Mouse (Mus musculus): ENCODE results near the gene Cpa4. TPM values are rescaled to one million over a fixed set of nuclear protein-coding genes. Genes with fewer than 3 reads are reported as not detected.

Gene Cpa4
- total RNA-seq, 4 experiments from 2014 or later: not detected

DNA sequence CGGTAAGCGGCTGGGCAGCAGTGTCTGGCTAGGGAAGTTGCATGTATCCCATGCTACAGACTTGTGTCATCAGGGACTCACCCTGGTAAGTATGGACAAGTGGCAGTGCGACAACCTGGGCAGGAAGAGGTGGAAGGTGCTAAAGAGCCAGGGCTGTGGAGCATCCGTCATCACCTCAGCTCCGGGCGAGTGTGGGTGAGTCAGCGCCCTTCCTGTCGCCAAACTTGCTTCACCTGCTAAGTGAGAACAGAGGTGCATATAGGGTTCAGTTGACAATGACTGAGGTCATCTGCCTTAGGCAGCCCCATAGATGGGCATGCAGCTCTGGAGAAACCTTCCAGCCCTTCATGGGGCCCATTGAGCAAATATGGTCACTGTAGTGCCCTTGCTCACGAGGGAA lies 56.6 kb downstream of the Cpa4 start:
- DNase-seq (ENCODE audit: low spot score): no peak

GRCm38 (mm10) chr6:30628152-30628551 lies 60.0 kb downstream of the Cpa4 start:
- DNase-seq (ENCODE audit: low spot score): no peak

- DNase-seq (ENCODE audit: low spot score): no peak
Measured at GRCm38 (mm10) chr6:30629989-30630388, 61.8 kb downstream of the Cpa4 start.

DNA sequence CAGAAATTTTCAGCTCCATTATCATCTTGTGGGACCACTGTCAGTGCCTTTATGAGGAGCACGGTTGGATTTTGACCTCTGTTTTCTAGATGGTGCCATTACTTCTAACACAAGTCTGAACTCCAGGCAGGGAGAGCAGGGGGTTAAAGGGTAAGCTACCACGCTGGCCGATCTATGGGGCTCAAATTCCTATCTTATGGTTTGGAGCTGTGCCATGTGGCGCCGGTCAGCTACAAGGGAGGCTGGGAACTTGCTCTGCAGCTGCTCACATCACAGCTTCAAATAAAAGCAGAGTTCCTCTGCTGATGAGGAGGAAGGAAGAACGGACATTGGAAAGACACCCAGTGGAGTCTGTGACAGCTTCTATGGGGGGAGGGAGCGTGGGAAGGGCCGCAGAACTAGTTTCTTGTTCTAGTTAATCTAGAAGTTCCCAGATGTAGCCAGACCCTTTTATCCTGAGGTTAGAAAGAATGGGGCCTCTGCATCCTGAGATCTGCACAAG lies 67.2 kb downstream of the Cpa4 start:
- DNase-seq (ENCODE audit: low spot score): no peak

DNA sequence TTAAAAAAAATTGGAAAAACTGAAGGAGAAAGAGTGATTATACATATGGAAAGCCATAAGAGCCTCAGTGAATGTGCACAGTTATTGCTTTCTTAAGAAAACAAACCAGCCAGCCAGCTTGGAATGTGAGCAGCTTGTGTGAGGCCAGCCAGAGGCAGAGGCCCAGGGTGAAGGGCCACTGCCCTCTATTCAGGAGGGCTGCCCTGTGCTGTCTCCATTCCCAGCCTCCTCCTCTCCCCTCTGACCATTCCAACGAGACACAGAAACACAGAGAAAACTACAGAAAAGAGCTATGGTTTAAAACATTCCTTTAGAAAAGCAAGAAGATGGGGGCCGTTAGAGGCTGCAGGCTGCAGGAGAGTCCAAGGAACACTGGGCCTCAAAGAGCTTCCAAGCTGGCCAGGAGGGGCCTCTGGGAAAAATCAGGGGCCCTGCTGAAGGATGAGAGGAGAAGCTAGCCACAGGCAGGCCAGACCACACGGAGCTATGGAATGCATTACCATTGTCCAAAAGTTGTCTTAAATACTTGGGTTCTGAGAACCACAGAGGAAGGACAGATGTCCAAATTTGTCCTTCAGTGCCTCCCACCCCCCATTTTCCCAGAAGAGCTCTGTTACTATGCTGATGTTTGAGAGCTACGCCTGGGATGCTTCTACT lies 68.1 kb downstream of the Cpa4 start:
- DNase-seq (ENCODE audit: low spot score): no peak

DNA sequence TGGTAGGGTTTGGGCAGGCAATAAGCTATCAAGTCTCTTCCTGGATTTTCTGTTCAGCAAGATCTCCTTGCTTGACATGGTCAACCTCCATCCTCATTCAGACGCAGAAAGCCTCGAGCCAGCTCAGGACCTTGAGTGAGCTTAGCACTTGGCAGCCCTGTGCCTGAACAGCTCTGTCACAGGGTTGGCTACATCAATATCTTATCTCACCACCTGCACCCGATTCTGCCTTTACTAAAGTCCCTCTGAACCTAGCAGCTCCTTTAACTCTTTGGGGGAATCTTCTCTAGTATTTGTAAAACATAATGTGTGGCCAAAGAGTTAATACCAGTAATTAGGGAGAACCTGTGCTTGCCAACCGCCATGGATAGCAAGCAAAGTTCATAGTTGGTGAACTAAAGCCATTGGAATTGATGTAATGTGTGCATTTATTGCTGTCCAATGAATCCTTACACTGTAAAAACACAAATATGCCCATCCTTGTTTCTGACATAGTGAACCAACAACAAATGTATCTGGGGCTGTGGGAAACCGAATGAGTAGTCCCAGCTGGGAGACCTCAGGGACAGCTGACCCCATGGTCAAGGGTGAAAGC lies 70.6 kb downstream of the Cpa4 start, which contains the start of gene Cpa1:
TSS of gene Cpa1 (plus strand) at position 545 of the 595 bp plus-strand sequence.
- no peak for DNase-seq (ENCODE audit: low spot score)

Other genes starting within 250 kb of the Cpa4 start
- gene Zc3hc1, start 177.3 kb upstream of the Cpa4 start, total RNA-seq (2022): 10 to 100 TPM; 14.5 to 18.4 (median 16.6) TPM
- gene Klhdc10, start 166.5 kb upstream of the Cpa4 start, total RNA-seq (2022): 10 to 100 TPM; 45.4 to 55.7 (median 50.9) TPM
- gene Tmem209, start 58.6 kb upstream of the Cpa4 start, total RNA-seq (2022): 10 to 100 TPM in 2 of 4 experiments, 1 to 10 TPM in 2; 7.3 to 12.4 (median 9.5) TPM
- under 1 TPM in 1 of 4 experiments, not detected in 3; 0.40 TPM for gene Ssmem1, start 58.5 kb upstream of the Cpa4 start, total RNA-seq (2022)
- gene Cpa2, start 26.8 kb upstream of the Cpa4 start, total RNA-seq (2022): under 1 TPM in 1 of 4 experiments, not detected in 3; 0.31 TPM
- not detected for gene Cpa5, start 42.6 kb downstream of the Cpa4 start, total RNA-seq (2022)
- under 1 TPM in 2 of 4 experiments, not detected in 2; 0.19 to 0.20 TPM for gene Cpa1, start 70.8 kb downstream of the Cpa4 start, total RNA-seq (2022)
- gene Cep41, start 125.4 kb downstream of the Cpa4 start, total RNA-seq (2022): 1 to 10 TPM; 1.5 to 3.4 (median 2.1) TPM
- 1 to 10 TPM; 3.2 to 9.2 (median 7.6) TPM for gene Mest, start 155.2 kb downstream of the Cpa4 start, total RNA-seq (2022)

Data from heart, adult 8-10 months (tissue).